Mouse (Mus musculus): ENCODE results near the gene Fgfr2.

Gene Fgfr2

DNA sequence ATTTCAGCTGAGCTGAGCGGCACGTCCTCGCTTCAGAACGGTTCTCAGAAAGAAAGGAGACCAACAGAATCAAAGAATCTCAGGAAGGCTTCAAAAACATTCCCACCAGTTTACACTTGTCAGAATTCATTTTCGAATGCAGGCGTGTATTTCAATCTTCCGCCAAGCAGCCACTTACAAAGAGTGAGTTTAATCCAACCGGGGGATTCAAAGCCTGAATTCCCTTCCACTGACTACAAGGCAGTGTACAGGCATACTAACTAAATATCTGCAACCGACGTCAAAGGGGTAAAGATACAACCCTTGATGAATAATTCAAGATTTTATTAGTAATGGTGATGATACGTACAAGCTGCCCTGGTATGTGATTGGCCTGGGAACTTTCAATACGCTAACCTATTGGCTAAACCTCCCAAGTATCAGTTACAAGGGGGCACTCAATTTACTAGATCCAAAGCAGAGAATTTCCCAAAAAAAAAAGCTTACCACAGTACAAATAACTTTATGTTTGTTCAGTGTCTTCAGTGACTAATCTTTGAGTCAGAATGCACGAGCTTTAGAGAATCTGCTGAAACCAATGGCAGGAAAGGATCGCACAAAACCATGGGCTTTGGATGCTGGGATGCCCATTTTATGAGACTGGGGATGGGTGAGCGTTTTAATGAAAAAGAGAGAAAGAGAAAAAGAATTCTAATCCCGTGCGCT, 2860.5 kb downstream of the Fgfr2 start:
- DNase-seq (ENCODE audit: low spot score) = no peak

DNA sequence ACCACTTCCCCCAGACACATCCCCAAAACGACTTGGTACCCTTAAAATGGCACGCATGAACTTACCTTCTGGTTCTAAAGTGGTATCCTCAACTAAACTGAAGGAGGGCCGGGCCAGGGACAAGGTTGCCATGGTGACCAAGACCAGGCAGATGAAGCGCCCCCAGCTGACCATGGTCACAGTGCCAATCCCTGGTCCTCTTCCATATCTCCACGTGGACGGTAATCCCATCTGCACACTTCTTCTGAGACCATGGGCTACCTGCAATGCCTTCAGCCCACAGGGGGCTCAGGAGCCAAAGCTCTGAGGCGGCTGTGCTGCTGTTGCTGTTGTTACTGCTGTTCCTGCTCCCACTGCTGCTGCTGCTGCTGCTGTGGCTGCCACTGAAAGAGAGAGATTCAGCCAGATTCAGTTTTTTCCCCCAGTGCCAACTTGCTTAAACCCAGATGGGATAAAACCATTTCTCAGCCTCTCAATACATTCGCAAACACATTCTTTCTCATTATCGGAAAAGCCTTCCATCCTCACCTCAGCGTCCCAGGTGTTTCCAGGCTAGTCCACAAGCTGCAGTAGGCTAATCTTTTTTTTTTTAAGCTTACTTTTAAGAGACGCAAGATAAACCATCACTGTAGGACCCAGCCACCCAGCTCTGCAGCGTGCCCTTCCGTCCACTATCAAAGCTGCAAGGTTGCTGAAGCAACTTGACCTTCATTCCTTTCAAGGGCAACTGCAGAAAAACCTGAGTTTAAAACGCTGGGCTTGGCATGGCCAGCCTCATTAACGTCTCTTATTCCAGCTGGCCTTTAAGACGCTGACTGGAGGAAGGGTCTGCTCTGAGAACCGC, 2861.2 kb downstream of the Fgfr2 start:
- no peak for DNase-seq (ENCODE audit: low spot score)

DNA sequence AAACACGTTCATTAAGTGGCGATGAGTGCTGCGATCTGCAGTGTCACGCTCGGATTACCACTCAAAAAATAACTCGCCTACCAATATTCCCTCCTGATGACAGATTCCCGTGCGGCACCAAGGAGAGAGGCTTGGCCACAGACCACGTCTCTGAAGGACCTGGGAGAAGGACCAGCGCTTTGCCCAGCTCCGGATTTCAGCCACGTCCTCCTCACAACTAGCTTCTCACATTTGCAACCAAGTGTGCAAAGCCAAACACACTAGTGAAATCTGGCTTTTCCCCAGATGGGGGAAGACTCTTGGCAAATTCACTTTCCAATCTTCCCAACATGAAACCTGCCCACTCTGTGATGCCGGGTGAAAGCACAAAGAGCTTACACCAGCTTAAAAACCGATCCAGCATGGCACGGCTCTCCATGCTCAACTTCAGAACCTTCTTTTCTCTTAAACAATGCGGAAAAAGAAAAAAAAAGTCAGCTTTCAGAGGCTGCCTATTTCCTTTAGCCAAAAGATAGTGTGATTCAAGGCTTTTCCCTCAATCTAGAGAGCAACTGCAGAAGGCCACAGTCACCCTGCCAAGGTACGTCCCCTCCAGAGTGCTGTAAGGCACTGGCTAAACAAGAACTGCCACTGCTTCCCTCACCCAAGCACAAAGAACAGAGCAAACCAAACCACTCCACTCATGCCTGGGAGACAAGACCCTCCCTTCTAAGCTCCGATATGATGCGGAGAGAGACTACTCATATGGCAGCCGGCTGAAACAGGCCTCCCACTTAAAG, 2862.1 kb downstream of the Fgfr2 start:
- no peak for DNase-seq (ENCODE audit: low spot score)

DNA sequence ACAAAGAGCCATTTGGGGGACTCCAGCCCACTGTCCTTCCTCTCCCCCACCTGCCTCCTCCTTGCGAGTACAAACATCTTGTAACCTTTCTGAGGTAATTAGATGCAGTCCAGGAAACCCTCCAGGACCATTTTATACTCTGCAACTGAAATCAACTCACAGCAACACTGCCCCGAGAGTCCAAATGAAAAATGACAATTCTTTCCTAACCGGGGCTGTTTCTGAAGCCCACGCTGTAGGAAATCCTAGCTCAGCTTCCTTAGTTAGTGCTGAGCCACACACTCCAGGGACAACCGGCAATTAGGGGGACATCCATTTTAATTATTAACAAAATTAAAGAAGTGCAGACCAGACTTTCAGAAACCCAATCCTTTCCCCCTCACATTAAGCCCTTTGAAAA, 2863.1 kb downstream of the Fgfr2 start:
- no peak for DNase-seq (ENCODE audit: low spot score)

DNA sequence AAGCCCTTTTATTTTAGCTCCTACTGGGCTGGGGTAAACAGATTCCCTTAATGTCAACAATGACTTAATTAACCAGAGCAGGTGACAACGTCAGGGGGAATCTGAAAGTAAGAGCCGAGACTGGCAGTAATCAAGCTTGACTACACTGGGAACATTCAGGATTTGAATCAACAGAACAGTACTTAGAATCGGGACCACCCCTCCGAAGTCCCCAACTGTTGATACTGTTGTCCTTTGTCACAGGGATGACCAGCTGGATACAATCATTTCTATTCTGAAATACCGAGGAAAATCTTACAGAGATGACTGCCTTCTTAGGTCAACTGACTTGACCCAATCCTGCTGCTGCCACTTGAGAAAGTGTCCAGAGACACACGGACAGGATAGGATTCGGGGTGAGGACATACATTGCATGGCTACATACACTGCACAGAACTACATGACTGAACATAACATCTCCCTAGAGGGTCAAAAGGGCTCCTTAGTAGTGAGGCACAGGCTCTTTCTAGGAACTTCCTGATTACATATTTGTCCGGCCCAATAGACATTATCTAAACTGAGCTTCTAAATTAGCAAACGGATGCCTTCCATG, 2864.3 kb downstream of the Fgfr2 start:
- DNase-seq (ENCODE audit: low spot score) = no peak

DNA sequence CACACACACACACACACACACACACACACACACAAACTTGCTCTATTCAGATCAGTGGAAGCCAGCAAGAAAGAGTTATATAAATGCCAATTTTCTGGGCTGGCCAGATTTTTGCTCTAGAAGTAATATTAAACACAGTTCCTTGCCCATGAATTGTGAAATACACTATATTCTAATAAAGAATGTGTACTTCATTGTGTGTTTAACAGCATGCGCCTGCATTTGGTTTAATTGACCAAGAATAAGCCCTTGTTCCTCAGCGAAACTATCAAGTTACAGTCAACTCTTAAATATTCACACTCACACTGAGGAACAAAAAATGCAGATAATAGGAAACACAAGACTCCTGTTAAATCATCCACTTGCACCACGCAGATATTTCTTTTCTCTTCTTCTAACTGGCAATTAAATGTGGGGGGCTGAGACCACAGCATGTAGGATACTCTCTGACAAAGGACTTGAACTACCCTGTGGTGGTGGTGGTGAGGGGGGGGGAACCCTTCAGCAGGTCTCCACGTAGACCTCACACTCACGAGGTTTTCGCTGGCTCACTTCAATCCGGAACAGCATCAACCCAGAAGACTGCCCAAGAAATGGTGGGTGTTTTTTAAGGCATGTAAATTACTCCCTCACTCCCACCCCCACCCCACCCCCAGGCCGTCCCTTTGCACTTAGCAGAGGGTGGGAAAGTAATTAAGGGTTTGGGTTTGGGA, 2865.0 kb downstream of the Fgfr2 start:
- DNase-seq (ENCODE audit: low spot score) = no peak

DNA sequence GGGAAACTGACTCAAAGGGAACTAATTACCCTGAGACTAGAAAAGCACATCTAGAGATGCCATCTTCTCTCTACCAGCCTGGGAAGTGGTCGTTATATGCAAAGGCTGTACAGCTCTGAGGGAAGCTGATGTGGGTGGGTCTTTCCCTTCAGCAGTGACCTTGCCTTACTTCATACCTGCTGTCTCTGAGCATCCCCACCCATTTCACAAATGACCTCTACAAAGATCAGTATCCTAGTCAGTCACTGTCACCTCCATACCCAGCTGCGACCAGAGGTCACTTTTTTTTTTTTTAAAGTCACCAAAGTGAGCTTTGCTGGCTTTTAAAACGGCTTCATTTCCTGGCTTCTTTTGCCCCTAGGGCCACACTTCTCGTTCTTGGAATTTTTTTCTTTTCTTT, 2869.9 kb downstream of the Fgfr2 start:
- DNase-seq (ENCODE audit: low spot score) = no peak

DNA sequence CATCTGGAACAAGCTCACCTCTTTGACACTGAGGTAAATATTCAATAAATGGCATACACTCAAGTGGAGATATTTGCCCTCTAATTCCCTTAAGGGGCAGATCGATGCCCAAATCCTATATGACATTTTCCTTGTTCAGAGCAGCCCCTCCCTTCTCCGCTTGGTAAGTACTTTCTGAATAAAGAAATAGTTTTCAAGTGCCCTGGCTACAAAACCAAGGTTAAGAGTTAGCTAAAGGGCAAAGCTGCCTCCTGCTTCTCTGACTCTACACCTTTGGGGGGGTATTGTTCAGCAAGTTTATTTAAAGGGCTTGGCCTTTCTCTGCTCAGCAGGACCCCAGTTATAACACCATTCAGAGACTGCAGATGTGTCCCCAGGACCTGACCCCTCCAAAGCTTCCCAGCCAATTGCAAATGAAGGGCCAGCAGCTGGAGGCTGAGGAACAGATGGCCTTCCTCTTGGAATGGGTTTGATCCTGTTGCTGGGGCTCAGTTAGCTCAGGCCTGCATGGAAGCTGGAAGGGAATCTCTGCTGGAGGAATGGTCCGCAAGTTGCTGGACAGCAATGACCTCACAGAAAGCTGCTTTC, 2871.1 kb downstream of the Fgfr2 start:
- no peak for DNase-seq (ENCODE audit: low spot score)

DNA sequence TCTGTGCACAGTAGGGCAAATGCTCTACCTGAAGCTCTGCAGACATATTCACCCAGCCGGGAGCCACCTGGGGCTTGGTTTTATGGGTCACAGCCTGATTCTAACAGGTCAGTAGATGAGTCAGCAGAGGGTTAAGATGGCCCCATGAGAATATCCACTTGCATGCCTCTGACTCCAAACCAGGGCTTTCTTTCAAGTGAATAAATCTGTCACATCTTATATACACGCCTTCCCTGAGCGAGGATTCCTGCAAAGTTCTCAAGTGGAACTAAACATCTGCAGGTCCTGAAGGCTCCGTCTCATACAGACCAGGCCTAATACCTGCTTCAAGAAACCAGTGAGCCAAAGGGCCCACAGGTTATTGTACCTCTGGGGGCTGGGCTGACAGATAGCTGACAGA, 2872.2 kb downstream of the Fgfr2 start:
- no peak for DNase-seq (ENCODE audit: low spot score)

DNA sequence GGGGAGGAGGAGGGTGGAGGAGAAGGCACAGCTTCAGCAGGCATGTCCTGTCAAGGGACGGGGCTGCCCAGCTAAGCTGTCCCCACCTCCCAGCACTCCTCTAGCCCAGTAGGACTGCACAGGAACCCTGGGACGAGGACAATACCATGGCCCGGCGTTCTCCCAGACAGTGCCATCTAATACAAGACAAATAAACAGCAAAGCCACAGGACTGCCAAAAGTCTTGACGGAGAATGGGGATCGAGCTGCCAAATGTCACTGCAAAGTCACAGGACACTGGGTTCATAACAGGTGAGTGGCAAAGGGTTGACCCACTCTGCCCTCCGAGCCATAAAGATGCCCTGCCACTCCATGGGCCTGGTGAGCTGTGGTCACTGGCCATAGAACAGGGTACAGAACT, 2874.7 kb downstream of the Fgfr2 start:
- DNase-seq (ENCODE audit: low spot score) = no peak

DNA sequence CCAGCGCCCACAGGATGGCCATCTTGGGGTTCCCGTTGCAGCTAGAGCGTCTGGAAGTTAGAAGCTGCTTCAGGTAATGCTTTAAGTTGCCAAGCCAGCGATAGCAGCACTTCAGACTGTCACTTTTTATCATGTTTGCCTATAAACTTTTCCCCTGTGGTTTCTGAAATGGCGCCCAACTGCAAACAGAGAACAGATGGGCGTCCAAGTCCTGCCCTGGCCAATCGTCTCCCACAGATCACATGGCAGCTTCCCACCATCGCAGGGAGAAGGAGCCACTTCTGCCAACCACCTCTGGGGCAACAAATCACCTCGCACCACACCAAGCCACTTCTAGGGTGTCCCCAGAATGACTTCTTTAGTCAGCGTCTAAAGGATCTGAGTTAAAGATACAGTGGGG, 2875.3 kb downstream of the Fgfr2 start:
- no peak for DNase-seq (ENCODE audit: low spot score)

DNA sequence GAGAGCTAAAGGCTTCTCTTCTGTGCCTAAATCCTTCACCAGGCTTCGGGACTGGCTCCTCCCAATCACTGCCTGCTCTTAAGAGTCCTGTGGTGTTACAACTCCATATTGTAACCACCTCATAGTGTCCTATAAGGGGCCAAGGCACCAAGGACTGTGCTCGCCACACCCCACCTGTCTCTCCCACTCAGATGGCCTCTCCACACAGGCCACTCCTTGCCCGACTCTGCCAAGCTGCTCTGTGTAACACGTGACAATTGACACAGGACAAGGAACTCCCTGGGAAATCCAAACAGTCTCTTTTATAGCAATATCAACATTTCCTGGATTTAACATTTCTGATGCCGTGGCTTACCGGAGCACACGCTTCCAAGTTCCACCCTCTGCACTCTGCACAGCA, 2876.7 kb downstream of the Fgfr2 start:
- no peak for DNase-seq (ENCODE audit: low spot score)

DNA sequence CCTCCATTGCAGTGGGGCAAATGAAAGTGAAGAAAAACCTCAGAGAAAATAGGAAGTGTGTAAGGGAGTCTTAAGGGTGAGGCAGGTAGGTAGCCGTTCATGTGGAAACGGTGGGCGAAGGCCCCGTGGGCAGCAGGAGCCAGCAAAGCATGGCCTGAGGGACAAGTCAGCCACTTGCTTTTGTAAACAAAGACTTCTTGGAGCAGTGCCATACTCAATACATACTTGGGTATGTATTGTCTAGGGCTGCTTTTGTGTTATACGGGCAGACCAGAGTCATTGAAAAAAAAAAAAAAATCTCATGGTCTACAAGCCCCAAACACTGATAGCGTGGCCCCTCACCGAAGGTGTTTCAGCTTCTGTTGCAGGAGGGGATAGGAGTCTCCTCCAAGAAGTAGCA, 2878.6 kb downstream of the Fgfr2 start:
- no peak for DNase-seq (ENCODE audit: low spot score)

DNA sequence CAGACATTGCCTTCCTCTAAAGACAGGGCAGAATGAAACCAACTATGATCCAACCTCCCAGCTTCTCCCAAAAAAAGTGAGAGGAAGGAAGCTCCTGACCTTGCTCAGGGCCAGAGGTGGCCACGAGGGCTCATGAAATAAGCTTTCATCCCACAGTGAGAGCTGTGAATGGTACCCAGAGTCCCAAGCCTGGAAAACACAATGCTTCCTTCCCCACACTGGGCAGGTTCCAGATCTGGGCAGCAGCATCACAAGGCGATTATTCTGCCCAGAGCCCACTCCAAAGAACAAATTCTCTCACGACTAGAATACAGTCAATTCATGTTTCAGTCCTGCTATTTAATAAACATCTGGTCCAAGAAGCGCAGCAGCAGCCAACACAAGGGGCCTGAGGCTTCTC, 2879.3 kb downstream of the Fgfr2 start:
- DNase-seq (ENCODE audit: low spot score) = no peak

DNA sequence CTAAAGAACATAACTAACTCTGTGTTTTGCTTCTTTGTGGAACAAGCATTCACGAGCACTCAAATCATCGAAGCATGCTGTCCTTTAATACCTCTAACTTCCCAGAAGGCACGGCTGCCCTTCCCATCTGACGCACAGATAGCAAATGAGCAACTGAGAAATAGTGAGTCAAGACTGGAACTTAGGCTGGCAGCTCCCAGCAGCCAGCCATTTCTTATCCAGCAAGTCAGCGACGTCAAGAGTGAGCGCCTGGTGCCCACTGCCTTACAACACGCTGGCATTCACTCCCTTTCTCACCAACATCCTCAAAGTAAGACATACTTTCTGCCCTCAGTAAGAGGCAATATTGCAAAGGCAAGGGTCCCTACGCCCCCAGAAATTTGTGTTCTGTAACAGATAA, 2883.0 kb downstream of the Fgfr2 start:
- DNase-seq (ENCODE audit: low spot score) = no peak

DNA sequence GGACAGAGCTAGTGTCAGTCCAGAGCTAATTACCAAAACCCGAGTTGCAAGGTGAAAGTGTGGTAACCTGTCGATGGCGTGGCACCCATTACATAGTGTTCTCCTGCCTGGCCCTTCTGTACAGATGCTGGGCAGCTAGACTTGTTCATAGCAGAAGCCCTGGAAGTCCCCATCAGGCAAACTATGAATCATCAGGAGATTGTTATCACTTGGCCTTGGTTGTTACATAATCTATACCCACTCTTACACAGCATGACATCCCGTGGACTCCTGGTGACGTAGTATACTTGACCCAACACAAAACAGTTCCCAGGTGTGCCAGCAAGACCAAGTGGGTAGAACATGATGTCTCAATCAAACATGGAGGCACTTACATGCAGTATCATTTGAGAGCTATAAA, 2885.9 kb downstream of the Fgfr2 start:
- no peak for DNase-seq (ENCODE audit: low spot score)

DNA sequence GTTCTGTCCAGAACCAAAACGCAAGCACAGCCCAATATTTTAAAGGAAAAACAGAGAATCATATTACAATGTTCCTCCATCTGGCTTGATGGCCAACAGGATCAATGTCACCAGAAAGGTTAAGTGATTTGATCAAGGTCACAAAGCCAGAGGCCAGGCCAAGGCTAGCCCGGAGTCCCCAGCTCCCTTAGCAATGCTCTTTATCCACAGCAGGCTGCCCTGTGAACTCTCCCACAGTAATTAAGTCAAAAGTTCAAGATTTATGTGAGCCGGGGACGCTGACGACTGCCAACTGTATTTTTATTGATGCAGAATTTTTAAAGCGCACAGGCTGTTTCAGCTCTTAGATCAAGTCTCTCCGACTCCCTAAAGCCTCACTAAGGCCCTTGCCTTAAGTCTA, 2889.4 kb downstream of the Fgfr2 start:
- no peak for DNase-seq (ENCODE audit: low spot score)

DNA sequence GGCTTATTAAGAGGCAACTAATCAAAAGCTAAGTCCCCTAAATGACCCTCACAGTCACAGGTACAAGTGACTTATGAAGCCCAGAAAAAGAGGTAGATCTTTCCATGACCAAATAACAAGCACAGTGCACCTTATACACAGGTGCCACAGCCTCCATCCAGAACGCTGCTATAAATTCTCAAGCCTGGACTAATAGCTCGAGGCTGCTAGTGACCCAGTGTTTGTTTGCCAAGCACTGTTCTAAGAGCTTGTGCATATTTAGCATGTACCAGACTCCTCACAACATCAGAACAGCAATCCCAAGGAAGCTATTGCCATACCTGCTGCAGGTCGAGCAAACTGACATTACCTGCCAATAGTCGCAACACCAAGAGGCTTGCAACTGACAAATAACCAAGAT, 2893.1 kb downstream of the Fgfr2 start:
- no peak for DNase-seq (ENCODE audit: low spot score)

DNA sequence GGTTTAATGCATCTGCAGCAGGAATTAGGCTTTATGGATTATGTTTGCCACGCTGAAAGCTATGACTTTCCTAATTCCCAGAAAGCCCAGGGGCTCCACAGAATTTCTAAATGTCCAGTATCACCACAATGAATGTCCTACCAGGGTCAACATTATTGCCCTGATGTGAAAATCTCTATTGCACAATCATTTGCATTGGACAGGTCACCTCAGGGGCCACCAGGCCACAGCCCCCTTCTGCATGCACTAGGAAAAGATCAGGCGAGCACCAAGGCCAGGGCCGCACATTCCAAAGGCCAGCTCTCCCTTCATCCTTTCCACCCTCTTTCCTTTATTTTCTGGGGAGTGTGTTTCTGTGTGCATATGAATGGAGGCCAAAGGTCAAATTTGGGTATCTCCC, 2897.9 kb downstream of the Fgfr2 start:
- no peak for DNase-seq (ENCODE audit: low spot score)

DNA sequence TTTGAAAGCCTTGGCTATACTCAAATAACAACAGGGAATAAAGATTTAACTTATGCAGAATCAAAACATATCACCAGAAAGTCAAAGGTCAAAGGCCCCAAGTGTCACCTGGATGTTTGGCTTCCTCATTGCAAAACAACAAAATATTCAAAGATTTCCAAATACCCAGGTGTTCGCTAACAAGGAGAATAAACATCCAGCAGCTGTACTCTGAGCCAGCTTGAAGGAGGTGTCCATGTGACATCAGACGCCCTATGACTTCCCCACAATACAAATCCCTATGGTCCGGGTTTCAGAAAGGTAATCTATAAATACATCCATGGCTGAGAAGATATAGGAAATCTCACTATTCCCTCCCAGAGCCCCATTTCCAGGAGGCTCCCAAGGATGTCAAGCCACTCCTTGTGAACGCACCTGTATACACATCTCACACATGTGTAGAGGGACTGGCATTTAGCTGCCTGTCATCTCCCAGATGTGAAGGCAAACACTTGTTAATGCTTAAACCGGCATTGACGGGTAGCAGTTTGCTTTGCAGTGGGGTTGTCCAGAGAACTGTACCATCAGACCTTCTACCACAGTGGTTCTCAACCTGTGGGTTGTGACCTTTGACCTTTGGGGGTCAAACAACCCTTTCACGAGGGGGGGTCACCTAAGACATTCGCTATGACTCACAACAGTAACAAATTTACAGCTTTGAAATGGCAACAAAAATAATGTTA, 2900.4 kb downstream of the Fgfr2 start:
- no peak for DNase-seq (ENCODE audit: low spot score)
